Mouse (Mus musculus) cerebellum, adult (tissue): ENCODE results near the gene Cpd.
A peak's percentile ranks its signal among the peaks of the same experiment; 100 is the strongest.

Source experiments
- ATAC-seq: cut with Nextera tagmentation; 2 replicates; pipeline ENCODE4 v1.9.2; 2017; ENCODE audit warnings: mild to moderate bottlenecking, moderate library complexity, mixed read lengths; ENCODE audit not compliant: insufficient number of reproducible peaks, low FRiP score, low TSS enrichment

Gene Cpd

DNA sequence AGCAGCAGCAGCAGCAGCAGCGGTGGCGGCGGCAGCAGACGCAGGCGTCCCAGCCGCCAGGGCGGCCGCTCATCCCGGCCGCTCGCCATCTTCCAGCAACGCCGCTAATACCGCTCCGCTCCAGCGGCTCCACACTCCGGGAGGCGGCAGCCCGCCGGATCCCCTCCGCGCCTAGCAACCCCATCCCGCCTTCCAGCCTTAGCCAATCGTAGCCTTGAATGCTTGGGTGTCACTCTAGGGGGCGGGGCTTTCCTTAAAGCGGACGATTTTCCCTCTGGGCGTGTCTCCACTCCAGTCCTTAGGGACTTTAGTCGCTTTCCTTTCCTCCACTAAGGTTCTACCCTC lies at the start of gene Cpd:
Cpd (minus strand) TSS at position 141 of the 345 bp plus-strand sequence.
- ATAC-seq: peak; percentile 99

DNA sequence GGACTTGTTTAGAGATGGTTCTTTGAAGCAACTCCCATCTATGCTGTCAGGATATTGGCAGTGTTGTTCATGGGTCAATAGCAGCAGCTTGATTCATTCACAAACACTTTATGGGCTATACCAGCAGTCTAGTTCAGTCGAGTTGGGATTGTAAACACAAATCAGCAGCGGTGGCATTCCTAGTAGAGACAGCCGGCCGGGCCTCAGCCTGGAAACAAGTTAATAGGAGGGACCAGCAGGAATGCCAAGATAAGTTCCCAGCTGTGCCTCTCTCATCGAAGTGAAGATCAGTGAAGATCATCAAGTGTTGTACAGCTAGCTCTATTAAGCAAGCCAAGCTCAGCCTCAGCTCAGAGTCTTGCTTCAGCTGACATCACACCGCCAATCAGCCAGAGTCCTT lies 49.5 kb upstream of the Cpd start:
- ATAC-seq: no peak

DNA sequence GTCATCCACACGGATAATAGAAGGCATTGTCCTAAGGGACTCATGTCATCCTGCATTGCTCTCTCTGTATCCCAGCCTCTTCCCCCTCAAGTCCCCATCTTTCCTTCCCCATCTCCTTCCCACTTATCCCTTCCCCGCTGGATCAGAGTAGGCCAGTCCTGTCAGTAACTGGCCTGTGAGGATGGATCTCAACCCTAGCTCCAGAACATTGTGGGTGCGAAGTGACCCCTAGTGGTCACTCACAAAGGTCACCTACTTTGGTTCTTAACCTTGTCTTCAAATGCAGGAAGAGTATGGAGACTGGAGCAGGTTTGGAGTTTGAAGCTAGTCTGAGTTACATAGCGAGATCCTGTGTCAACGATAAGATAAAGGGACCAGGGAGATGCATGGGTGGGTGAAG lies 47.4 kb upstream of the Cpd start:
- peak; percentile 64; the same call in 1 of the 2 replicates for ATAC-seq

DNA sequence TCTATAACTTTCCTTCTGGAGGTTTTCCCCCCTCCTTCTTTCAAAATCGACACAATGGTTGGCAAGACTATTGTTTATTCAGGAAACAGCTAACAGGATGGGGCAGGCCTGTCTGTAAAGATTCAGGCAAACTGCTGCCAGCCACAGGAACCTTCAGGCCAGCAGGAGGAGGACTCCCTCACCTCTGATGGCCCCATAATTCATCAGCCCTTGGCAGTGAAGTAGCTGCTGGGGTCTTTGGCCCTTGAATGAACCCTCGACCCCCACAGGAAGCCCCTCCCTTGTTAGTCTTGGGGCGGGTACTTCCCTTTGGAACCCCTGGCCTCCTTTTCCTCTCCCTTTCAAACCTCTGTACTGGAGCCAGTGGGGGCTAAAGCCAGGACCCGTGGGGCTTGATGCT lies 46.8 kb upstream of the Cpd start:
- no peak for ATAC-seq

DNA sequence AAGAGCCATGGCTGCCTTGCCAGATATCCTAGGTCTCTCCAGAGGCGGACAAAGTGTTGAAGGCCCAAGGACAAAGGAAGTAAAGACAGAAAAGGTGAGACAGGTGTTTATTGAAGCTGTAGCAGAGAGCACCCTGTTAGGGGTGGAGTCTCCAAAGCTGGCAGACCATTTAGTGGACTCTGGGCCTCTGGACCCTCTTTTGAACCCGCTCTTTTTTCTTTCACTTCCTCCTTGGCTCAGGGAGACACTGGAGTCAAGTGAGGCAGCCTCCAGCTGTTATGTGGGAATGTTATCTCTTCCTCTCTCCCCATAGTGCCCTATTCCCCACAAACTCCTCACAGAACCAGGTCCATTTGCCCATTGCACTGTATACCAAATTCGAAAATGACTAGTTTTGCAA lies 46.2 kb upstream of the Cpd start:
- no peak for ATAC-seq

DNA sequence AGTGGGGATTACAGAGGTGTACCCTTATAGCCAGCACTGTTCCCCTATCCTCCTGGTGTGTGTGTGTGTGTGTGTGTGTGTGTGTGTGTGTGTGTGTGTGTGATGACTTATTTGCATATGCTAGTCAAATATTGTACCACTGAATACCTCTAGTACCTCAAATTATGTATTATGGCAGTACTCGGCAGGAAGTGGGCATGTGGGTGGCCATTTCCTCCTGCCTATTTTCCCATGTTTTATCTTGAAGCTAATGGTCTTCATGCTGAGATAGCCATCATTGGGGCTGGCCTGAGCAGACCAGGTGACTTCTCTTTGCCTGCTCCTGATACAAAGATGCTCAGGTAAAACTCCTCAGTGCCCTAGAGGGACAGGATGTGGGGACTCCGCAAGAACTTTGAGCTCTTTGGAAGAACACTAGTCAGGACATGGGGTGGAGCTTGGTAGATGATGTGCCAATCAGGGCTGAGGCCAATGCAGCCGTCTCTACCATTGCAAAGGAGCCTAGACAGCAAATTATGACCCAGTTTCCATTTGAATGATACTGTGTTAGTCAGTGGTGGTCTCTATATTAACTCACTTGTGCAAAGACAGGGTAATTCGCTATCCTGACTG lies 45.0 kb upstream of the Cpd start:
- ATAC-seq: no peak

DNA sequence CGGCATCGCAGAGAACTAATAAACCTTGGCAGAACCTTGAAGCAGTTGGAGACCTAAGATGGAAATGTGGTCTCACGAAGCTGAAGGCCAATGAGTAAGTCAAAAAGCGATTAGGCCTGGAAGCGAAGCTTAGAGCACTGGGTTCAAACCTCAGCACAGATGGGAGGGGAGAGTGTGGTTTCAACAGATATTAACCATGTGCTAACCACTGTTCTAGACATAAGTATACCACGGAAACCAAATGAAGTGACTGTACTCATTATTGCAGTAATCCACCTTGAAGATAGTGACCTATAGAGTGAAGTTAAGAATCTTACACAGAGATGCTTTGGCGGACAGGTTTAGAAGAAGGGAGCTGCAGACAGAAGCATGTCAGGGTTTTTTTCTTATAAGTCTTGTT lies 44.4 kb upstream of the Cpd start:
- ATAC-seq: no peak

DNA sequence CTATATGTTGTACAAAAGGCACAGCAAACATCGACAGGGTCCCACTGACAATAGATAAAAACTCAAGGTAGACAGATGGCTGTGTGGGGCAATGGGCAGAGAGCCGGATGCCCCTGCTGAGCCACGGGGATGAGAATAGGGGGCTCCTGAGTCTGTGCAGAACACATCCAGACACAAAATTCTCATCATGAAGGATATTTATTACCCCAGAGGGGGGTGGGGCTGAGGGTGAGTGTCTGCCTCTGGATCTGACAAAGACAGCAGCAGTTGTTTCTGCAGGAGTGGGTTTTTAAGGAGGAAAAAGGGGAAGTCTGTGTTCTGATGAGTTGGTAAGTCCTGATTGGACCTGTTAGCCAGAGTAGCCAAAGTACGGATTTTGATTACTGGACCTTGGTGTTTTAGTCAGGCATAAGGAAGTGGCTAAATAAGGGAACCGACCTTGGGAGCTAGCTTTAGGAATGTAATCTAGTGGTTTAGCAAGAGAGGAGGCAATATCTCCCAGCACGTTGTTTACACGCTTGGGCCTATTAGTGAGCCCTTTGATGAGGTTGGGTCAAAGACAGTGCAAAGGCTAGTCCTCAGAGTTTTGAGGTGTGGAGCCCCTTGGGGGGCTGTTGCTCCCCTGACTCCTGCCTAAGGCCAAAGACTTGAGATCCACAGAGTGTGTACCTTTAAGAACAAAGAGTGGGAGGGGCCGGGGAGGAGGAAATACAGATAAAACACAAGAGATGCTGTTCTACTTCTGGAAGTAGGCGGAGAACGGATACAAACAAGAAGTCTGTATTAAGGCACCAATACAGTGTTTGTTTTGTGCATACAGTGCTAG lies 42.7 kb upstream of the Cpd start:
- no peak for ATAC-seq

DNA sequence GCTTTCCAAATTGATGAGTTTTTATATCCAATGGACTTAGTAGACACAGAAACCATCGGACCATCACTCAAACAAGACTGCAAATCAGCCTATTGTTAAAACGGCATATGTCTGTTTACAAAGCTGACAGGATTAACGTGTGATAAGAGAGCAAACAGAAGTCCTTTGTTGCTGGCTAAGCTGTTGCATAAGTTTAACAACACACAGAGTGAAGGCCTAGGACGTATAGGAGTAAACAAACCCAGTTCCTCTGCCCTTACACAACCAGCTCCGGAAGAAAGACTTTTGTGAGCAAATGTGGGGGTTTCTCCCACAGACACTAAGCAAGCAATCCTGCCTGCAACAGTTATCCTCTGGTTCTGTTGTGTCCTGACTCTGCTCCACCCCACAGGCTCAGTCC lies 37.6 kb upstream of the Cpd start:
- no peak for ATAC-seq

DNA sequence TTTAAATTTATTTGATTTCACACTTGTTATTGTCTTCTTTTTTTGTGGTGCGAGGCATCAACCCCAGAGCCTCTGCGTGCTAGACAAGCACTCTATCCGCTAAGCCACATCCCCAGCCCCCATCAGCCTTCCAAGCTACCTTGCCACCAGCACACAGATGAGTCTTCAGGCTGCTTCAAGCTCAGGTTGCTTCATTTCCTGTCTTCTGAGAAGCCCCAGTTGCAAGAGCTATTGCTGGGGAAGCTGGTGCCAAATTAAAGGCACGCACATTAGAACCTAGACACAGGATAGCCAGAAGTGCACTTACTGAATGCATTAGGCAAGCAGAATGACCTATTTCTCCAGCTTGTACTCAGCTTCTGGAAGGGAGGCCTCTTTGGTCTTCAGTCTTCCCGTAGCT lies 33.0 kb upstream of the Cpd start:
- ATAC-seq: no peak

DNA sequence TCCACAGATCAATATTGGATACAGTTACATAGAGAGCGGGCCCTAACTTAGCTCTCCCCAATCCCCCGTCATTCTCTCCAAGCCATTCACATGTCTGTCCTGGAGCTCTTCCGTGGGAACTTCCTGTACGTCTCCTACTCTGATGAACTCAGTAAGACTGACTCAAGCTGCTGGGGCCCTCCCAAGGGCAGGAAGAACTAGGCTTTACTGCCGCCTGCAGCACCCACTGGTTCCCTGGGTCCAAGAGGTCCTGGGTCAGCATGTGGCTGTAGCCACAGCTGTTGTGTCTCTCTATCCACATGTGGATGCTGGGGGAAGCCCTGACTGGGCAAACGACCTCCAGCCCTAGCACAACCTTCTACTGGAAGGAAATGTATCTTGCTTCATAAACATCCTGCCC lies 27.9 kb upstream of the Cpd start:
- ATAC-seq: no peak

DNA sequence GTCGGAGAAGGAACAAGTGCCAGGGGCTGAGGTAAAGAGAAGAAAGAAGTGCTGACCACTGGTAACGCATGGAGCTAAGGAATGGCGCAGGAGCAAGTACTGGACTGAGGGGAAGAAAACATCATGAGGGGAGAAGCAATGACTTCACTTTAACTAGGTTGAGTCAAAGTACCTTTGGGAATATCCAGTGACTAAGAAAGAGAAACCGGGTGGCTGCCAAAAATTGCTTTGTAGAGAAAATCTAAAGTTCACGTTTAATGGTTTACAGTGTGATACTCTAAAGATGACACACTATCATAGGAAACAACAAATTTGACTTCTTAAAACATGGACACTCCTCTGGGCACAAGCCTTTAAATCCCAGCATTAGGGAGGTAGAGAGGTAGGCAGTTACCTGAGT lies 27.0 kb upstream of the Cpd start:
- no peak for ATAC-seq

DNA sequence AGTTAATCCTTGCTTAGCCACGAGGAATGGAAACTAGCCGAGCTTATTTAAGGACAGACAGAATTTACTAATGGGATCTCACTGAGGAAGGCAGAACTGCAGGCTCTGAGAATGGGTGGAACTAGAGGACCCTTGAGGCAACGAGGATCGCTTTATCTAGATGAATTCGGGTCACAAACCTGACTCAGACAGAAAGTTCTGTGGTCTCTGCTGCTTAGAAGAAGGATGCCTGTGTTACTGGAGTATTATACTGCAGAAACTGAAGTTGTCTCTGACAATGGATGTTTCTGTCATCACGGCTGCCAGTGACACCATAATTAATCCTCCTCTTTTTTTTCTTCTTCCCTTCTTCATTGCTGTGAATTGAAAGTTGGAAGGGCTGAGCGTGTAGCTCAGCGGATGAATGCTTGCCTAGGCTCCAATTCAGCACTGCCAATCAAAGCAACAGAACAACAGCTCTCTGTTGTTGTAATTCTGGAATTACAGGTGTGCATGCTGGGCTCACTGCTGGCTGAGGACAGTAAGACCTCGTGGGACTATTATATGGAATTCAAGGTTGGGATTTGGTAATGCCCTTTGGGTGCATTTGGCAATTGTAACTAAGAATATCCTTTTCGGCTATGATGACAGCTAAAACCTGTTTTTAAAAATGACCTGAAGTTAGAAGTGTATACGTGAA lies 25.9 kb upstream of the Cpd start:
- no peak for ATAC-seq

DNA sequence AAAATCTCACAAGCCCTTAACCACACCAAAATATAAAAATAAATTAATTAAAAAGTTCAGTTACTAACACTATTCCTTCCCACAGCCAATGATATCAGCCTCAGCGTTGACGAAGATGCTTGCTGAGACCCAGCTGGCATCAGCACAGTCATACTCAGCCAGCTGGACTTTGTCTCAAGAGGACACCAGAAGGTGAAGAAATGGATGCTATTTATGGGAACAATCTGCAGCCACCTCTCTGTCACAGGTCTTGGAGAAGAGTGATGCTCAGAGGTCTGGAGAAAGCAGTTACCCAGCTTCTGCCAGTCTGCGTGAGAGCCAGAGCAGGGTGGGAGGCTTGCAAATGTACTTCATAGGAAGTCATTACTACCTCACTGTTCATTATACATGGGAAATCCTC lies 14.4 kb upstream of the Cpd start:
- ATAC-seq: peak; percentile 70; the same call in 1 of the 2 replicates

DNA sequence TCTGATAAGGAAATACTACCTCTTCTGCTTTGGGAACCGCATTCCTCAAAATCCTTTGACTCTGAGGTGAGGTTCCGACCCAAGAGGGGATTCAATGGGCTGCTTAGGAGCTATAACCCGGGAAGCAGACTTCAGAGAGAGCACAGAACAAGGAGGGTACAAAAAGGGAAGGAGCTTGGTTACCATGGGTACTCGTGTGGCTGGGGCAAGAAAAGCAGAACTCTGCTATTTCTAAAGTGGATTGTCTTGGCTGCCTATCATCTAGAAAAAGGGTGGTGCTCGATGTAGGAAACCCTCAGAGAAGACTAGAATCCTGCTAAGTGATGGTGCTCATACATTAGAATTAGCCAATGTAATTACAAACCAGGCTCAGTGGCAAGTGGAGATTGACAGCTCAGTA lies 12.4 kb upstream of the Cpd start:
- ATAC-seq: no peak

DNA sequence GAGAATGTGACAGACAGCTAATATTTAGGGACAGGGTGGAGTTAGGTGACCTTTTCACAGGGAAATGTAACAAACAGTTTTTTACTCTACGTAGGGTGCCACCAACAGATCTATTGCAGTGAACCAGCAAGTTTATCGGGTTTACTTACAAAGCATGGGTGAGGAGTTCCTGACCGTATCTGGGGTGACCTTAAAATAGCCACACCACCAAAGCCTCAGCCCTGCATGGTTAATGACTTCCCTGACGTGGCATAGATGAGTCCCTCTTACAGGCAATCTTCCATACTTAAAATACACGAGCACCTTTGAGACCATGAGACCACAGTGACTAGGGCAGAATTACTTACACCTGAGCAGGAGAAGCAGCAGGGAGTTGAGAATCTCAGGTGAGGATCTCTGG lies 12.0 kb upstream of the Cpd start:
- ATAC-seq: no peak

DNA sequence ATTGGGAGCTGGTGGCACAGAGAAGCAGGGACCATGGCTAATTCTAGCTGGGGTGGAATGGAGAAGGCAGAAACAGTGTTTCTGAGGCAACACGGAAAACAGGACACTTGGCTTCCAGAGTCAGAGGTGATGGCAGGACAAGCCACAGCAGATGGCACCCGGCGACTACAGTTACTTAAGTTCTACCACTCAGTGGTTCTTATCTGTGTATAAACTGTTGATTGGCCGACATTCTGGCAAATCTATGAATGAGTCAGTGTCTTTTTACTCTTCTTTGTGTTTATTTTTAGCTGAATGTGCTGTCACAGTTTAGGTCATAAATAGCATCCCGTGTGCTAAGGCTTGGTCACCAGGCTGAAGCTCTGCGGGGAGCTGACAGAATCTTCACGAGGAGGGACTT lies 10.3 kb upstream of the Cpd start:
- no peak for ATAC-seq

DNA sequence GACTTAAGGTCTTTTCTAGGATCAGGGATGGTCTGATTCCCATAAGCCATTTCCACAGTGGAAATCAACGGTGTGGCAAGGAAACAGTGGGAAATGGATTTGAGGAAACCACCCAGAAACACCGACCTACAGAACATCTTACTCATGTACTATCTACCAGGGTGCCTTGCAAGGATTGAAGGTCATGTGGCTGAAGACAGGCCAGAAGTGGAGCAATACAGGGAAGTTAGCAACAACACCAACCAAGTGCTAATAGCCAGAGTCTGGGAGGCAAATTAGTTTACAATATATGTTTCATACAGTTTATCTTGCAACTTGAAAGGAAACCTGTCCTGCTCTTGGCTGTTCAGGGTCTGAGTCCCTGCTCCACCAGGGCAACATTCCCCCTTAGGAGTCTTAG lies 9.8 kb upstream of the Cpd start:
- ATAC-seq: no peak

DNA sequence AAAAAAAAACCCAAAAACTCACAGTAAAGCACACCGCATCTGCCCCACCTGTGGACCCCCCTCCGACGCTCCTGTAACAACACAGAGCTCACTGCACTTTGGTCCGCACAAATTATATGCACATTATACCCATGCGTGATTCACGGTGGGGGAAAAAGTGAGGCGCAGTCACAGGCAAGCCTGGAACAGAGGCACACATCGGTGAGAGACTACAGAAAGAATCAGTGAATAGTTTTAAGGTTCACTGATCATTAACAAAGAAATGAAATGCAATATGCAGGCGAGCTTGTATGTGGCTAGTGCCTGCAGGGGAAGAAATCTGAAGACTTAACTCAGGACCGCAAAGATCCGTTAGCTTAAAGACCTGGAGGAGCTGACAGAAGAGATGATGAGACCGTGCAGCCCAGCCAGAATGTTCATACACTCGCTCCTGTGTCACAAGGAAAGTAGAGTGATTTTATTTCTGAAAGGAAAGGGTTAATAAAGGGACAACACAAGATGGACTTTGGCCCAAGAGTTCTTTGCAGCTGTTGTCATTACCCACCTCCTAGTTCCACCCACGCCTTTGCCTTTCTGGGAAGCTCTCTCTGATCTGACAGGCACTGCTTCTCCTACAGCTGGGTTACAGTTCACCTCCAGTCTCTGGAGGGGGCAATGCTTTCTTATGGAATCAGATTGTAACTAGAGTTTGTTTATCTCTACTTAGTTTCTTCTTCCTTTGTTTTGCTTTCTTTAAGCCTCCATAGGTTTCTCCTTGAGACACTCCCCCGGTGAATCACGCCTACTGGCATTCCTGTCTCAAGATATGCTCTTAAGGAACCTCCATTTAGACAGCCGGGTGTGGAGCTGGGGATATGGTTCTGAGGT lies 7.9 kb upstream of the Cpd start:
- ATAC-seq: no peak

DNA sequence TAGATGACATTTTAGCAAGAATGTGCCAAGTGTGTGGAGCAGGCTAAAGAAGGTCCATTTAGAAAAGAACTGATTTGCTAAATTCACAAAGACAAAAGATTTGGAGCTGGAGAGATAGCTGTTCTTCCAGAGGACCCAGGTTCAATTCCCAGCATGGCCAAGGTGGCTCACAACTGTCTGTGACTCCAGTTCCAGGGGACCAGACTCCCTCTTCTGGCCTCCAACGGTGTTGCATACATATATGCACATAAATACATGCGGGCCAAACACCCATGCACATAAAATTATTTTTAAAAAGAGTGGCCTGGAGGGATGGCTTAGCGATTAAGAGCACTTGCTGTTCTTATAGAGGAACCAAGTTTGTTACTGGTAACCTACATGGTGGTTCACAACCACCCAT lies 4.7 kb upstream of the Cpd start:
- ATAC-seq: no peak

DNA sequence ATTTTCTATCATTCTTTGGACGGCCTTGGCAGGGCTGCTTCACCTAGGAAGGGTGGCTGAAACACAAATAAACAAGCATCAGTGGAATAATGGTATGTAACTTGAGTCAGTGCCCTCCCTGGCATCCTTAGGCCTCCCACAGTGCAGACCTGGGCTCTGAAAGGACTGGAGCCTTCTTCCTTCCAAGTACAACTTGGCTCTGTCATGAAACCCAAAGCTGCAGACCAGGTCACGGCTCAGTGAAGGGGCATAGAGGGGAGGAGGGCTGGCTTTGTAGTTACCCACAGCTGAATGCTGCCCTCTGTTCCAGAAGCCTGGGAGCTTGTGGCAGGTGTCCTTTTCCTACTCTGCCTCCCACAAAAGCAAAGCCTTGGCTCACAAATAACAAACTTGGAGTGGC lies 2.8 kb upstream of the Cpd start:
- ATAC-seq: no peak
